Mouse (Mus musculus) adrenal gland, postnatal 10 days (tissue): Measurements from ENCODE around the gene Eif4a3. TPM values are rescaled to one million over a fixed set of nuclear protein-coding genes. Genes with fewer than 3 reads are reported as not detected.
A peak's percentile ranks its signal among the peaks of the same experiment; 100 is the strongest.
"Not testable (repeated sequence)": the region's sequence is repeated elsewhere in the genome, so short reads cannot be mapped to it uniquely, and the experiment has no call there.

Source experiments
- DNase-seq: peaks from one replicate; pipeline ENCODE4 v3.0.0; 2021; ENCODE audit warnings: mixed read lengths
- total RNA-seq, 2 experiments: library from RNA; stranded (reverse); gene quantifications; 2 replicates each; pipeline ENCODE4 v1.2.3; 2021

The Eif4a3 gene
- total RNA-seq, 2 experiments from 2014 or later = 147 to 153 TPM

DNA sequence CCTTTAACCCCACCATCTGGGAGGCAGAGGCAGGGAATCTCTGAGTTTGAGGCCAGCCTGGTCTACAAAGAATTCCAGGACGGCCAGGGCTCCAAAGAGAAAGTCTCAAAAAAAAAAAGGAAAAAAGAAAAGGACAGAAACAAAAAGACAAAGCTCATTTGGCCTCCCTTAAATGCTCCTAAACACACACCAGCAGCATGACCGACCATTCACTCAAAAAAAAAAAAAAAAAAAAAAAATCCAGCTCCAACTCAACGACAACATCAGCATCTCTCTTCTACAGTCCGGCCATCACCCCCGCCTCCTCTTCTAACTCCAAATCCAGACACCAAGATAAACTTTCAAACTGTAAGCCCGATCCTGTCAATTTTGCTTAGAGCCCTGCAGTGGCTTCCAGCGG lies 972 bp downstream of the Eif4a3 start:
- DNase-seq = no peak

DNA sequence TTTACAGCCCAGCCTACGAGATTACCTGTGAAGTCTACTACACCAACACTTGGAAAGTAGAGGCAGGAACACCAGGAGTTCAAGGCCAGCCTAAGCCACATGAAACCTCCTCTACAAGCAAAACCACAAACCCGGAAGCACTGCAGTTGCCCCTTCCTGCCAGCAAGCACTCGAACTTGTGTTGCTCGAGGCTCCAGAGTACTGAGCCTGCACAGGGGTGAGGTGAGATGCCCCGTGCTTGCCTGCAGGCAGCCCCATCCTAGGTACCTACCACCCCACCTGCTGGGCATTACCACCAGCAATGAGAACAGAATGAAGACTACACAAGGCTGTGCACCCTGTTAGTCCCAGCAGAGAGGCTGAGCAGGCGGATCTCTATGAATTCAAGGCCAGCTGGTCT lies 1.9 kb downstream of the Eif4a3 start:
- no peak for DNase-seq

- not testable (repeated sequence) for DNase-seq
Measured at GRCm38 (mm10) chr11:119292861-119293260, 7.0 kb downstream of the Eif4a3 start.

DNA sequence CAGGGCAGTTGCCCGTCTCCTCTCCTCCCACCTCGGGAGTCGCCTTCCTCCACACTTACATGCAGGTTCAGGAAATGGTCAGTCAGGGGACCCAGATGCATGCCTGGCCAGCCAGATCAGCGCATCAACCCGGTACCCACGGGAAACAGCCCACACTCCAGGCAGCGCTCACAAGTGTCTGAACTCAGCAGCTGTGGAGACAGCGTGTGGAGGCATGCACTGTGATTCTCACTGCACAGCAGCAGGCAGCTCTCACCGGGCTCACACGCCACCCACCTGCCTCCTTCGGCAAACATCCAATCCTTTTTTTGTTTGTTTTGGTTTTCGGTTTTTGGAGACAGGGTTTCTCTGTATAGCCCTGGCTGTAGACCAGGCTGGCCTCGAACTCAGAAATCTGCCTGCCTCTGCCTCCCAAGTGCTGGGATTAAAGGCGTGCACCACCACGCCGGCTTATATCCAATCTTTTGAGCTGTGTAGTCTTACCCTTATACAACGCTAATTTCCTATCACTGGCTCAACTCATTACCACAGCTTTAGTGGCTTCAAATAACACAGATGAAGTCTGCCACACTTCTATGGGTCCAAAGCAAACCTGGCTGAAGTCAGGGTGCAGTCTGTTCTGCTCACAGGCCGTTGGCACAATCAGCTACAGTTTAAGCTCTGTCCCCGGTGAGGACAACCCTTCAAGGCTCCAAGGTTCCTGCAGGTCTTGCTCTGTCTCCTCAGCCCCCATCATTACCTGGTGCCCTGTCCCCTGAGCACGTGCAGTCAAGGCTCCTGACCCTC lies 12.5 kb downstream of the Eif4a3 start:
- DNase-seq = no peak

DNA sequence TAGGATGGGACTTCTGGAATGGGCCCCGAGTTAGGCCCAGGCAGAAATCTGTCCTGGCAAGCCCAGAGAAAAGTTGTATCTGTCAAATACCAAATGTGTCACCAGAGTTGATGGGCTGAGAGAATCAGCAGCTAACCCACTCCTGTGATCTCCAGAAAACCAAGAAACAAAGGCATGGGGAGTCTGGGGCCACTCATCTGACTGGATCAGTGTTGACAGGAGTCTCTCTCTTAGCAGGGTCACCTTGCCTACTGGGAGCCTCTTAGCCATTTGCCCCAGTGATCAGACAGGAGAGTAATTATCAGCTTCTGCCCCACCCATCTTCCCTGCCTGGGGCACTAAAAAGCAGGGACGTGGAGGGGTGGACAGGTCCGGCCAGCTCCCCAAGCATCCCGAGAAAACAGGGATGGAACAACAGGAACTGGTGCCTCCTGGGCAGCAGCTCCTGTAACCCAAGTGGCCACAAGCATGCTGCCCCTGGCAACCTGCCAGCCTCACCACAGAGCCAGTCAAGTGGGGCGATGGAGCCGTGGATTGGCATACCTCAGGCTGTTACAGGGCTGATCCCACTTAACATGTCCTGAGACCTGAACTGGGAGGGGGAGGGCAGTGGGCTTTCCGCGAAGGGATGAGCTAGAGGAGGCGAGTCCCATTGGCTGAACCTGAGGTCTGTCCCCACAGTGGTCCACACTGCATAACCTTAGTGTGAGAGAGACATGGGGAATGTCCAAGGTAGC lies 13.9 kb downstream of the Eif4a3 start:
- DNase-seq = peak; percentile 34

DNA sequence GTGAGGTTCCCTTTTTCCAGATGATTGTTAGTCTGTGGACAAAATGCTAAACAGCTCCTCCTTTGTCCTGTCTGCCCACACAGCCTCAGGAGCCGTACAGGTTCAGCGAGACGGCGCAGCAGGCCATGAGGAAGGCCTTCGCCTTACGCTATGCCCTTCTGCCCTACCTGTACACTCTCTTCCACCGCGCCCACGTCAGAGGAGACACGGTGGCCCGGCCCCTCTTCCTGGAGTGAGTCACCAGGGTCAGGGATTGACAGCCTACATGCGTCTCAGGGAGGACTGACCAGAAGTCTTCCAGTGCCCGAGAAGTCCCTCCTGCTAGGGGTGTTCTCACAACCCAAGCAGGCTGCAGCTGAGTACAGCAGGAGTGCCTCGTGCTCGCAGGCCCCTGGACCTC lies 18.9 kb downstream of the Eif4a3 start:
- DNase-seq = no peak

DNA sequence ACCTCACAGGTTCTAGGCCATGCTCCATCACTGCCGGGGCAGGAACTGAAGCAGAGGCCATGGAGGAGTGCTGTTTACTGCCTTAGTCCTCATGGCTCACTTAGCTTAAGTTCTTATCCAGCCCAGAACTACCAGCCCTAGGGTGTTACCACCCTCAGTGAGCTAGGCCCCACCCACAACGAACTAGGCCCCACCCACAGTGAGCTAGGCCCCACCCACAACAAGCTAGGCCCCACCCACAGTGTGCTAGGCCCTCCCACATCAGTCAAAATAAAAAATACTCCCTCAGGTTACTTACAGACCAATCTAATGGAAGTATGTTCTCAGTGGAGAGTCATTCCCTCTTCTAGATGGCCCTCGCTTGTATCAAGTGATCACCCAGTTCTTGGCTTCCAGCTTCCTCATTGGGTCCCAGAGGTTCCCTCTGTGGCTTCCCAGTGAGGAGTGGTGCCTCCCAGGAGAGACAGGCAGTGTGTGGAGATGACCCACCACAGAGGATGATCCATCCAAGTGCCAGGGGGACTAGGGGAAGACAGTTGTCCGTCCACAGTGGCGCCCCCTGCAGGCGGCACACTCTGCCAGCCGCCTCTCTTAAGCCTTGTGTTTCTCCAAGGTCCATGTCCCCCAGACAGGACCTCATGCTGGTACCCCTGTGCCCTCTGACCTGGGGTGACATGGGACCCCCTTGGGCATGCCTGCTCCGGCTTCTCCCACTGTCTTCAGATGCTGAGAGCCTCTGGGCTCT lies 26.5 kb downstream of the Eif4a3 start:
- no peak for DNase-seq

DNA sequence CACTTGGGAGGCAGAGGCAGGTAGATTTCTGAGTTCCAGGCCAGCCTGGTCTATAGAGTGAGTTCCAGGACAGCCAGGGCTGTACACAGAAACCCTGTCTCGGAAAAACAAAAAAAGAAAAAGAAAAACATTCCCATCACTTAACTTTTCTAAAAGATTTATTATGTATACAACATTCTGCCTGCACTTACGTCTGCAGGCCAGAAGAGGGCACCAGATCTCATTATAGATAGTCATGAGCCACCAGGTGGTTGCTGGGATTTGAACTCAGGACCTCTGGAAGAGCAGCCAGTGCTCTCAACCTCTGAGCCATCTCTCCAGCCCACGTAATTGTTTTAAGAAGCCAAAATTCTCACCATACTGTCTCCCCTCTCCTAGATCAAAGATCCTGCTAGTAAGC lies 27.4 kb downstream of the Eif4a3 start:
- DNase-seq = not testable (repeated sequence)

DNA sequence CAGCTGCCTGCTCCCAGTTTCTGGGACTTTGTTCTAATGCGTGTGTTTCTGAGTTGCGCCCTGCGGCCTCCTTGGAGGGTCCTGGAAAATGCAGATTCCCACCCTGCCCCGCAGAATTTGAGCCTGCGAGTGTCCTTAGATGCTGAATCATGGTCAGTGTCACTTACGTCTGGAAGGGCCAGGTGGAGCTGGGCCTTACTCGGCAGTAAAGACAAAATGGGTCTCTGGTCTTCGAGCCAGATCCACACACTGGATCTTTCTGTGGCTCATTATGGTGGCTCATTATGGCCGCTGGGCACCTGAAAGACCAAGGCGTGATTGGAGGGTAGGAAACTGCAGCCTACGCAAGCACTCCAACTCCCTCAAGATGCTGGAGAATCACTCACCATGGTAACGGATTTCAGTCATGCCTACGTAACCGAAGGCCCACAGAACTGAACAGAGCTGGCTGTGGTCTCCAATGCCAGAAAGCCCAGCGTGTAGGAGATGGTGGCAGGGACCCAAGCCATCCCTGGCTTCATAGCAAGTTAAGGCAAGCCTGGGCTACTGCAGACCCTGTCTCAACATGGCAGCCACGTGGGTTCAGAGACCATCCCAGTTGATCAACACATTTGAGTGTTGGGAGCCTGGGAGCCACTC lies 31.2 kb downstream of the Eif4a3 start:
- DNase-seq = no peak

GRCm38 (mm10) chr11:119267768-119268556 lies 31.9 kb downstream of the Eif4a3 start, which contains the start of gene Gaa:
Gaa (plus strand) TSS chr11:119267887.
- peak; percentile 98 for DNase-seq

- peak; percentile 62 for DNase-seq
Measured at GRCm38 (mm10) chr11:119267241-119267674, 32.6 kb downstream of the Eif4a3 start.

GRCm38 (mm10) chr11:119265811-119266210 lies 34.1 kb downstream of the Eif4a3 start:
- no peak for DNase-seq

DNA sequence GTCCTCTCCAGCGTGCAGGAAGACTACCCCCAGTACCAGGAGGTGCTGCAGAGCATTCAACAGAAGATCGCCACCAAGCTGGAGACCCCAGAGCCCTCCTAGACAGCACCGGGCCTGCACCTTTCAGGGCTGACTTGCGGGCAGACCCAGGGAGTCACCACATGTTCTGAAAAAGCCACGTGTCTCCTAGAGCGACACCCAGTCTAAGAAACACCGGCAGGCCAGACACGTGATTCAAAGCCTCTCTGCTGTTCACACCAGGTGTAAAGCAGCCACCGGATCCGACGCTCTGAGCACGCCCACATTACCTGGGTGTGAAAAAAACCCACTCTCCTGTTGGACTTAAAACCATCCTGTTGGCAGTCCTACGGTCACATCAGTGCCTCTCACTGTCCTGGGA lies 35.5 kb downstream of the Eif4a3 start:
- no peak for DNase-seq

GRCm38 (mm10) chr11:119259977-119260376 lies 39.9 kb downstream of the Eif4a3 start:
- no peak for DNase-seq

DNA sequence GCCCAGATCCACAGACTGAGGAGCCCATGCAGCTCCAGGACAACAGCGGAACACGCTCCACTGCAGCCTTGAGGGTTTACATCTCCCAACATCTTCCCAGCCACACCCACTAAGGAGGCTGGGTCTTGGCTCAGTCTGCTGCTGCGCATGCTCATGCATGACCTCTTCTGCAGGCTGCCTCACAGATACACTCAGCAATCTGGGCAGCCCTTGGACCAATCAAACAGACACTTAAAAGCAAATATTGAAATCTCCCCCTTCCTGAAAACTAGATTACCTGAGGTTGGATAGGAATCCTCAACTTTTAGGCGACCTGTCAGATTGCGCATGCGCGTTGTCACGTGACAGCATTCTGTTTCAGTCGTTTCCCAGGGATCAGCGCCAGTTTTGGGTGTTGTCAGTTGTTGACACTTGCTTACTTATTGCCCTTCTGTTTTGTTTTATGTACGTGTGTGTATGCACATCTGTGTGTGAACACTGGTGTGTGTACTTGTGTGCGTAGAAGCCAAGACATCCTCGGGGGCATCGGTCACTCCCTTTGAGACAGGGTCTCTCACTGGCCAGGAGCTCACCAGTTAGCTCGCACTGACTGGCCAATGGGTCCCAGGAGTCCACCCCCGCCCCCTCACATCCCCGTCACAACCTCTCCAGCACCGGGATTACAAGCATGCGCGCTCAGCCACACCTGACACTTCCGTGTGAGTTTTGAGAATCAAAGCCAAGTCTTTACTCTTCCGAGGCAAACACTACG lies 41.1 kb downstream of the Eif4a3 start:
- peak; percentile 75 for DNase-seq

DNA sequence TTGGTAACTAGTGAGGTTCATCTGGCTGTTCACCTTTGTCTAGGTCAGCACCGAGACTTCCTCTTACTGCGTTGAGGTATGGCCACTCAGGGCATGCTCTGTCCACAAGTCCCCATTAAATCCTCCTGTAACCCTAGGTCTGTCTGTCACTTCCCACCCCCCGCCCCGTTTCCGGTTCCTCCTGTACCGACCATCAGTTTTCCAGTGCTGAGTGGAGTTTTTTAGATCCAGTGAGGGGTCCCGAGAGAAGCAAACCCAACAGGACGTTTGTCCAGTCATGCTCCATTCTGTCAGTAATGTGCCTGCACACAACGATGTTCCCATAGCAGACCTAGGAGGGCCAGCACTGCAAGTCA lies 41.7 kb downstream of the Eif4a3 start:
- no peak for DNase-seq

DNA sequence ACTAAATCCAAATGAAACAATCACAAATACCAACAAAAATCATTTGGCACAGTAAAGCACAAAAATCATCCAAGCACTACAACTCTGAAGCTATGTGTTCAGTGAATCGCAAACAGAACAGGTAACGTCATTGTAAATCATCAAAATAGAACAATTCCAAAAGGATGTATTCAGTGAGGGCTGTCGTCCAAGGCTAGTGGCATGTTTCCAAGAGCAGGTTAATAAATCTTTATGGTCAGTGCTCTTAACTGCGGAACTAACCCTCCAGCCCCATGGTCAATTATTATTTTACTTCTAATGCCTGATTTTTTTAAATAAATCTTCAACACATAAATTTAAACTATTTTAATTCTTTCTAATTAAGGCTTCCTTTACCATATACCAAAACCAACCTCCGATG lies 43.3 kb downstream of the Eif4a3 start:
- peak; percentile 23 for DNase-seq

GRCm38 (mm10) chr11:119252854-119253541 lies 46.9 kb downstream of the Eif4a3 start:
- peak; percentile 64 for DNase-seq

GRCm38 (mm10) chr11:119250998-119251397 lies 48.9 kb downstream of the Eif4a3 start:
- no peak for DNase-seq

- peak; percentile 78 for DNase-seq
Measured at GRCm38 (mm10) chr11:119249011-119249410, 50.9 kb downstream of the Eif4a3 start.
